Mouse (Mus musculus) CD4-positive naive resting alpha-beta T cell, adult 76 days (primary cell): Measurements from ENCODE around the gene Larp6. TPM values are rescaled to one million over a fixed set of nuclear protein-coding genes. Genes with fewer than 3 reads are reported as not detected.

Experiments used
- total RNA-seq: library from RNA; stranded (reverse); gene quantifications from one replicate; pipeline ENCODE4 v1.2.4, GENCODE M21; 2023

Larp6 gene
- not detected for total RNA-seq

DNA sequence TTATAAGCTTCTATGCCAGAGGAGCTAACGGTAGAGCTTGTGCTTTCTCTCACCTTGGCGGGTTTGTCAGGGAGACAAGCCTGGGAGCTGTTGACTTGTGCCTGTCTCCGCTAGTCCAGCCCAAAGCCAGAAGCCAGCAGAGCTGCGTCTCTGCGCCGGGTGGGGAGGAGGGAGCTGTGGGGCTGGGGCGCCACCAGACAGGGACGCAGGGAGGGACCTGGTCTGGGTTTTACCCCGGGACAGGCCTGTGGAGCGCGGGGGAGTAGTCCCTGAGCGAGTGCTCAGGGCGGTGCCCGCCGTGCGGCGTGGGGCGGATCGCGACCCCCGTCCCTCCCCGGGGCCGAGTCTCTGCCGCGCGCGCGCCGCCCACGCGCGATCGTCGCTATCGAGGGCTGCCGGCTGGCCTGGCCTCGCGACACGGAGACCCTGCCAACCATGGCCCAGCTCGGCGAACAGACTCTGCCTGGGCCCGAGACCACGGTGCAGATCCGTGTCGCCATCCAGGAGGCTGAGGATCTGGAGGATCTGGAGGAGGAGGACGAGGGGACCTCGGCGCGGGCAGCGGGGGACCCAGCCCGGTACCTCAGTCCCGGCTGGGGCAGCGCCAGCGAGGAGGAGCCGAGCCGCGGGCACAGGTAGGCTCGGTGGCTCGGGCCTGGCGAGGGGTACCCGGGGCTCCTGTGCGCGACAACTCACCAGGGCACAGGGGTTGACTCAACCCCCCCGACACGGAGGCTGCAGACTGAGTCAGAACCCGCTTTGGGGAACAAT lies at the start of gene Larp6:
Larp6 (plus strand) TSS at position 219 of the 771 bp plus-strand sequence.

DNA sequence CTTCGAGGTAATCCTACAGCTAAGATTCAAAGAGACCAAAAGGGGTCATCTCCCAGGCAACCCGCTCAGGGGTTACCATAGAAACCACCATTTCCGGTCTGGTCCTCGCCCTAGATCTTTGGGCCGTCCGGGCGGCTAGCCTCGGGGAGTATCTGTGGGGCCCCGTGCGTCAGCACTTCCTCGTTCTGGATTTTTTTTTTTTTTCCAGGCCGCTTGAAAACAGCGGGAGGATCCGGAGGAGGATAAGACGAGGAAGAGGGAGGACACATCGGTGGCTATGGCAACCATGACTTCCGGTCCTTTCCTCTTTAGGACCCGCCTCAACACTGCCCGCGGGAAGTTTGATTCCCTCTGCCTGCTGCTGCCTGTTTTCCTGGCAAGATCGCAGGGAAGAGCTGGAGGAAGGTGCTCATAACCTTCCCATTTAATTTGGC lies 24.9 kb upstream of the Larp6 start, which contains the start of gene Lrrc49:
Lrrc49 (minus strand) TSS at position 268 of the 434 bp plus-strand sequence.

Other genes starting within 250 kb of the Larp6 start
- gene Thsd4, start 190.9 kb upstream of the Larp6 start, total RNA-seq: not detected
- gene Lrrc49, start 24.8 kb upstream of the Larp6 start, total RNA-seq: not detected
- not detected for gene Uaca, start 81.6 kb downstream of the Larp6 start, total RNA-seq